Mouse (Mus musculus): ENCODE data around the gene Slc25a11.

The Slc25a11 gene

DNA sequence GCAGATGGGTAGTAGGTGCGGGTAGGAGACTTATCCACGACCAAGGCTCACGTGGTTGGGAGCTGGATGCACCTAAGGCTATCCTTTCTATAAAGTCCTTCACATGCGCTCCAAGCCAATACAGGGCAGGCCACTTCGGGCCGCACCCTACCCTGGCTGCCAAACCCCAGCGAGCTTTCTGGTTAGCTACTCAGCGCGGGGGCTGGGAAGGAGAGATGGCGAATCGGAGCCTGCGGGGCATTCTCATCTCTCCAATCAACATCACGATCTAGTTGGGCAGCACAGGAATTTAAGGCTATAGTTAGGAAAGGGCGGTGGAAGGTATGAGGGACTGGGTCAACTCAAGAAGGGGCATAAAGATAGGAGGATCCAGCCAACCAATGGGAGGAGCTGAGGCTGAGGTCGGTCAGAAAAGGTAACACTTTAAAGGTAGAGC lies 21.1 kb upstream of the Slc25a11 start:
- no peak for DNase-seq (ENCODE audit: extremely low spot score, low spot score)

DNA sequence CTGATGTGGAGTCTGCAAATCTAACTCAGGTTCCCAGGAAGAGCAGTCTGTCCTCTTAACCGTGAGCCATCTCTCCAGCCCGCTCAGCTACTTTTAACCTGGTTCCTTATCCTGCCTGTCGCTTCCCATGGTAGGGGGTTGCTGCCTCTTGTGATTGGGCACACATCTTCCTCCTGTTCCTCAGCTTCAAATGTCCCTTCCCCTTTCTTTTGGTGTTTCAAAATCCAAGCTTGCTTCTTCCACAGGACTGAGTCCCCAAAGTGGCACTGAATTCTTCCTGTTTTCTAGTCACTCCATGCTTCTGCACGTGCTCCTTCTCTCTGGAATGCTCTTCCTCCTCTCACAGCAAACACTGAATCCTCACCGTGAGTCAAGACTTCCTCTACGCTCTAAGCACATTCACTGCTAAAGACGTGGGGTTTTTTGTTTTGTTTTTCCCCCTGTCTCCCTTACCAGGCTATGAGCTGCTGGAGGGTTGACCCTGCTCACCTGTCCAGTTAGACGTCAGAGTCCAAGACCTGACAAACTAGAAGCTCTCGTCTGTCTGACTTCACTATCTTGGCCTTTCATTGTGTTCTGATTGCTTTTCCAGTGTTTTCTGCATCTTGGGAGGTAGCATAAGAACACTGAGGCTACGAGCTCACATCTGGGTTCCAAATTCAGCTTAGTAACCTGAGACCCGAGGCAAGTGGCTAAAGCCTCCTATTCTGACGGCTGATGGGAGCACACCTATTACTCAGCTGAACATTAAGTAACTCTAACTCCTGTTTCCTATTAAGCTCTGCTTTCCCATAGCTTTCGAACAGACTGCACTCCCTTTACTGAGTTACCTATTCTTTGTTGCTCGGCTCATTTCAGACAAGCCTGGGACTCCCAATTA lies 20.2 kb upstream of the Slc25a11 start:
- no peak for DNase-seq (ENCODE audit: extremely low spot score, low spot score)

DNA sequence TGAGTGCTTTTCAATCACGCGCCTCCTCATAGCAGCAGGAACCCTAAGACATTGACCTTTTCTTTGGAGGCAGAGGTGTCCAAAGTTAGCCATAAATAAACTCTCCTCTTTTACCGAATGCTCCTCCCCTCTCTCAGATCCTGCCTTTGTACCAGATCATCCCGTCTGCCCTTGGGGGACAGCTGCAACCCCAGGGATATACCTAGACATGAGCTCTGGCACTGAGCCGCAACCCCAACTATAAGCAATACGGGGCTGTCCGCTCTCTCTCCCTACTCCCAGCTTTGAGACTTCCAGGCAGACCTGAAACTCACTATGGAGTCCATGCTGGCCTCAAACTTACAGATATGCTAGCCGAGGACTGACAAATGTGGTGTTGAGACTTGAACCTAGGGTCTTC lies 19.4 kb upstream of the Slc25a11 start:
- no peak for DNase-seq (ENCODE audit: extremely low spot score, low spot score)

DNA sequence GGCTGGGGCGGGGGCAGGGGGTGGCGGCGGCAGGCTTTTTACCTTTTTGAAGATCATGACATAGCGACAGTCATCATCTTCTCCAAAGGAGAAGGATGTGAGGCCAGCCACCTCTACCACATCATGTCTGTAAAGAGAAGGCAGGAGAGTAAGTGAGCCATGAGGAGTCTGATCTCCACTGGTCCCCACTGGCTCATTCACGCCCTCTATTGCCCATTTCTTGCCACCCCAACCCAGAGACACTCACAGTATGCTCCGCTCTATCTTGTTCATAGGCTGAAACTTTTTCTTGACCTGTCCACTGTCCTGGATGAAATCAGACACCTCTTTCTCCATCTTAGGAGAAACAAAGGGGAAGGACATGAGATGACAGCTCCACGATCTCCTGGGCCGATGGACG lies 17.5 kb upstream of the Slc25a11 start:
- DNase-seq (ENCODE audit: extremely low spot score, low spot score) = no peak

DNA sequence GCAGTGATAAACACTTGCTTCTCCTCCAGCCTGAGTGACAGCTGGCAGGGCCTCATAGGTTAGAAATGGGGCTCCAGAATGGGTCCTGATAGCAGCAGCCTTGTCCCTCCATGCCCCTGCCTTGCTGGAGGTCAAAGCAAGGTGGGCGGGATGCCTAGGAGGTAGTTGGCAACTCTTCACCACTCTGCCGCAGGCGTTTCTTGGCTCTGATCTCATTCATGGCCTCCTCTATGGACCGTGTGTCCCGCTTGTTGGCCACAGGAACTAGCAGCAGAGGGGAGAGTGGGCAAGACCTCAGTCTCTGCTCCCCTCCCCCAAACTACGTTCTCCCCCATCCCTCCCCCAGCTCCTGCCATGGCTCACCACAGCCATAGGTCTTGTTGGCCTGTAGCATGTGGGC lies 16.7 kb upstream of the Slc25a11 start:
- no peak for DNase-seq (ENCODE audit: extremely low spot score, low spot score)

DNA sequence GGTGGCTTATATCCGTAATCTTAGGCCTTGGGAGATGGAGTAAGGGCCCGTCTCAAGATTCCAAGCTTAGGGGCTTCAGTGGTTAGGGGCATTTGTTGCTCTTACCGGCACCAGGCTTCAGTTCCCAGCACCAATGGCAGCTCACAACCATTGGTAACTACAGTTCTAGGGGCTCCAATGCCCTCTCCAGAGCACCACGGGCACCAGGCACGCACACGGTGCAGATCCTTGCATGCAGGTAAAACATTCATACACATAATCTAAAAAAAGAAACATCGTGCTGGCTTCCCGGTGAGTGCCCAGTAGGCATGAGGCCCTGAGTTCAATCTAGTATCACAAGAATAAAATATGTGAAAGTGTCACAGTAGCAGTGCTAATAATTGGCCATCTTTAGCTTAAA lies 15.8 kb upstream of the Slc25a11 start:
- DNase-seq (ENCODE audit: extremely low spot score, low spot score) = no peak

DNA sequence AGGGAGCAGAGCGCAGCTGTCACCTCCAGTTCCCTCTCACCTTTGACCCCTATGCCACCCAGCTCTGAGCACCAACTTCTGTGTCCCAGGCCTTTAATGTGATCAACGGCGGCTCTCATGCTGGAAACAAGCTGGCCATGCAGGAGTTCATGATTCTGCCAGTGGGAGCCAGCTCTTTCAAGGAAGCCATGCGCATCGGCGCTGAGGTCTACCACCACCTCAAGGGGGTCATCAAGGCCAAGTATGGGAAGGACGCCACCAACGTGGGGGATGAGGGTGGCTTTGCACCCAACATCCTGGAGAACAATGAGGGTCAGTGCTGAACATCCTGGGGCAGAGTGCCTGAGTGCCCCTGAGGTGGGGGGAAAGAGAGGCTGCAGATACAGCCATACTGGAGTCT lies 13.3 kb upstream of the Slc25a11 start:
- no peak for DNase-seq (ENCODE audit: extremely low spot score, low spot score)

DNA sequence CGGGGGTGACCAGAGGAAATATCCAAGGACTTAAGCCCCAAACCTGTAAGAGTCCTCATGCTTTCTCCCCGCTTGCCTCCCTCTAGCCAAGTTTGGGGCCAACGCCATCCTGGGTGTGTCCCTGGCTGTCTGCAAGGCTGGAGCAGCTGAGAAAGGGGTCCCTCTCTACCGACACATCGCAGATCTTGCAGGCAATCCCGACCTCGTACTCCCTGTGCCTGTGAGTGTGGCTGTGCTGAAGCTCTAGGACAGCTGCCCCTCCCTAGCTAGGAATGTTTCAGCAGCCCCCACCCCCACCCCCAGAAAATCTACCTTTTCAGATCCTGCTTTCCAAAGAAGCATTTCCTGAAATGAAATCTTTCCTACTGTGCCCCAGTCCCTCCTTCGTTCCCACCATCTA lies 11.7 kb upstream of the Slc25a11 start:
- DNase-seq (ENCODE audit: extremely low spot score, low spot score) = no peak

DNA sequence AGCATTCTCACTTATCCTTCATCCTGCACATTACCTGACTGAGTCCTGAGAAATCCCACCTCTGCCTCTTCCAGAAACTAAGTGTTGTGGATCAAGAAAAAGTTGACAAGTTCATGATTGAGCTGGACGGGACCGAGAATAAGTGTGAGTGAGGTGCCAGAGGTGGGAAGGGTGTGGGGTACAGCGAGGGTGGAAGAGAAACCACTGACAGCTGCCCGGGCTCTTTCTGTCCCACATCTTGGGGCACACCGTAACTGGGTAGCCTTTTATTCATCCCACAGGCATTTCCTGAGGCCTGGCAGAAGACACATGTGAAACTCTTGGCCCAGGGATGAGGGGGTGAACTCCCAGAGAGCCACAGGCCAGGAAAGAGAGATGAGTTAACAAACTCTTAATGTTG lies 11.2 kb upstream of the Slc25a11 start:
- DNase-seq (ENCODE audit: extremely low spot score, low spot score) = no peak

DNA sequence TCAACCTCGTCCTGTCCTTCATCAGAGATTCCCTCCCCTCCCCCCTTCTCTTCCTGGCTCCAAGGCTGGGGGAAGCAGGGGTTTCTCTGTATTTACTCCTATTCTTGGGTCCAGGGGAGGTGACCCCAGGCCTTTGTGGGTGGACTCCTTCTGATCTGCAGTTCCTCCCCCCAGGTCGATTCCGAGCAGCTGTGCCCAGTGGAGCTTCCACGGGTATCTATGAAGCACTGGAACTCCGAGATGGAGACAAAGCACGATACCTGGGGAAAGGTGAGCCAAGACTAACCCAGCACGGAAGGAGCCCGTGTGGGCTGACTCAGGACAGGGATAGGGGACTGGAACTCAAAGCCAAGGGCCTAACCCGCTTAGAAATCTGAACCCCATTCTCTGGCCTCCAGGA lies 10.7 kb upstream of the Slc25a11 start:
- no peak for DNase-seq (ENCODE audit: extremely low spot score, low spot score)

DNA sequence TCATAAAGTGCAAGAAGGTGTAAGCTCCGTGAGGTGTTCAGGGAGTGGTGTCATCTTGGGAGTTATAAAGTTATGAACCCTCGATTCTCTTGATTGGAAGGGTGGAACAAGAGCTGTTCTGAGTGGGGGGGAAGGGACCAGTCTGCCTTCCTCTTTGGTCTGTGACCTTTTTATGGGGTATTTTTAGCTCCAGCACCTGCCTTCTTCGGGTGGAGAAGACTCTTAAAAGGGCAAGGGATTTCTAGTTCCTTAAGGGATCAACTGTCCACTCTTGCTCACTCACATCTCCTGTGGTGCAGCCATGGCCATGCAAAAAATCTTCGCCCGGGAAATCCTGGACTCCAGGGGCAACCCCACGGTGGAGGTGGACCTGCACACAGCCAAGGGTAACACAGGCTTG lies 10.3 kb upstream of the Slc25a11 start:
- DNase-seq (ENCODE audit: extremely low spot score, low spot score) = no peak

DNA sequence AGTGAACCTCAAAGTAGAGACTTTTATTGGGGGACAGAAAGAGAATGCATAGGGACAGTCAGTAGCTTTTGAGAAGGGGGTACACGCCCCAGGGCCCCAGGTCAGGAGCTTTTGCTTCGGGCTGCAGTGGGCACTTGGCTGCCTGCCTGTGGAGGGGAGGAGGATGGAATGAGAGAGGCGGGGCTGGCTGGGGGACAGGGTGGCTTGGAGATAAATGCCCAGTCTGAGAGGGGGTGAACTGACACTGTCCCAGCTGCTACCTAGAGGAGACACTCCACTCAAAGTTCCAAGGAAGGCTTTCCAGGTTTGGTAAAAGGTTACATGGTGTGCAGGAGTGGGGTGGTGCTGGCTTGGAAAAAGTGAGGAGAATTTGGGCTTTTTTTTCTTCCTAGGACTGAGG lies 9.7 kb upstream of the Slc25a11 start, which contains the start of gene Eno3:
Gene Eno3 (plus strand): TSS at position 239 of the 400 bp plus-strand sequence.
- no peak for DNase-seq (ENCODE audit: extremely low spot score, low spot score)

DNA sequence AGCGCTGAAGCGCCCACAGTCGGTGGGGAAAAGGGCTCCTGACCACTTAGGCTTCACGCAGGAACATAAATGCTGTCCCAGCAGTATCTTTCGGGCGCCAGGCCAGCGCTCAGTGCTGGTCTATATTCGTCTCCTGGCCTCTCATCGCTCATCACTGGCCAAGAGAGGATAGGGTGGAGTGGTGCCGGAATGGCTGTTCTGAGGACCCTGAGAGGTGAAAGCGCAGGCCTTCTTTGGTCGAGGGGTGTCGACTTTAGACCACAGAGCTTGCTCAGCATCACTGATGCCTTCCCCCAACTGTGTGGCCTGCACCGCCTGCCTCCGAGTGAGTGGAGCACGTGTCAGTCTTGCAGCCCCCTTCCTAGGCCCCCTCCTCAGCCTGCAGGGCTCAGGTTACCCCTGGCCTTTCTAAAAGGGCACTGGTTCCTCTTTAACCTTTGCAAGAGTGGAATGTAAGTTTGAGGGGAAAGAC lies 9.2 kb upstream of the Slc25a11 start:
- peak; percentile 74 for DNase-seq (ENCODE audit: extremely low spot score, low spot score)

DNA sequence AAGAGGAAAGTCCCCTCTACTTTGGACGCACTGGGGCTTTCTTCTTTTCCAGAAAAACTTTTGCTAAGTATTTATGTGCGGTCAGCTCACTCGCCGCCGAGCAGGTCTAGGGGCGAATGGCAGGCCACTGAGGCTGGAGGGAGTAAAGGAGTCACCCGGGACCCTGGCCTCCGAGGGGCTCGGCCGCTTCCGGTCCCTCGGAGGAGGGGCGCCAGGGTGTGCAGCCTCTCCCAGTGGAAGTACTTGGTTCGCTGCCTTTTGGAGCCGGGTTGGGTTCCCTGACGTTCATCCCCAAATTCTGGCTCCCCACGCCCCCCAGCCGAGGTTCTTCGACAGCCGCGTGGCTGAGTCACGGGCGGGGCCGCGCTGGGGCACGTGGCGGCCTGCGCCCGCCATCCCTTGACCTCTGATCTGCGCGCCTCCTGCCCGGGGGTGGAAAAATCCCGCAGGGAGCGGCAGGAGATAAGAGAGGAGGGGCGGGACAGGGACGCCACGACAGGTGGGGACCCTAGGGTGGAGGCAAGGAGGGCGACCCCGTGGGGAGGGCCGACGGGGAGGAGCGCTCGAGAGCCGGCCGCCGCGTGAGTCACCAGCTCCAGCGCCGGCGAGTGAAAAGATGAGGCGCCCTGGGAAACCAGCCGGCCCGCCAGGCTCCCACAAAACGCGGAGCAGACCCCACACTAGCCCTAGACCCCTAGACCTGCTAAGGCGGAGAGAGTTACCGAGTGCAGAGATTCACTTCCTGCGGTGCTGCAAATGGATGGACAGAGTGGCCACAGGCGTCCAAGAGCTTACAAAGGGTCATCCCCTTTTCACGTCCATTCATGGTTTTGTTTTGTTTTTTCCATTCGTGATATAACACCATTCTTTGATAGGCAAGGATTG lies 8.5 kb upstream of the Slc25a11 start:
- peak; percentile 80 for DNase-seq (ENCODE audit: extremely low spot score, low spot score)

DNA sequence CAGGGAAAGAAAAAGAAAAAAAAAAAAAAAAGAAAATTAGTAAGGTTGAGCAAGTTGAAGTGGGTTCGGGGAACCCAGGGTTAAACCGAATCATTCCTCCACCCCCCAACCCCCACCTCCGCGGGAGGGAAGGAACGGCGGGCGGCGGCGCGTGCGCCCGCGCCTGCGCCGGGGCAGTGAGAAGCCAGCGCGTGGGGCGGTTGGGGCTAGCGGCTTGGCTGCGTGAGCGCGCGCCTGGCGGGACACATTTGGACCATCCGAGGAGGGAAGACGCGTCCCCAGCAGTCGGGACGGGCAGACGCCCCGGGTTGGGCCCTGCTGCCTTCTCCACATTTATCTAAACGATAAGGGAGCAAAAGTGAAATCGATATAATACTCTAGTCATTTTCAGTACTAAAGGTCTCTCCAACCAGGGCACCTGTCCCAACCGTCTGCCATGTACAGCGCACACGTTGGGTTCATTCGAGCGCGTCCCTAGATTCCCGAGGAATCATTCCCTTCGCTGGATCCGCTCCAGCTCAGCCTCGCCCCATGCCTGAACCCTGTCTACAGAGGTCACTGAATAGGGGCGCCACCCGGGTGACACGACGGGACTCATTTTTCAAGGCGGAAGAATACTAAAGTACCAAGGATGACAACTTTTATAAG lies 7.8 kb upstream of the Slc25a11 start:
- DNase-seq (ENCODE audit: extremely low spot score, low spot score) = peak; percentile 84

DNA sequence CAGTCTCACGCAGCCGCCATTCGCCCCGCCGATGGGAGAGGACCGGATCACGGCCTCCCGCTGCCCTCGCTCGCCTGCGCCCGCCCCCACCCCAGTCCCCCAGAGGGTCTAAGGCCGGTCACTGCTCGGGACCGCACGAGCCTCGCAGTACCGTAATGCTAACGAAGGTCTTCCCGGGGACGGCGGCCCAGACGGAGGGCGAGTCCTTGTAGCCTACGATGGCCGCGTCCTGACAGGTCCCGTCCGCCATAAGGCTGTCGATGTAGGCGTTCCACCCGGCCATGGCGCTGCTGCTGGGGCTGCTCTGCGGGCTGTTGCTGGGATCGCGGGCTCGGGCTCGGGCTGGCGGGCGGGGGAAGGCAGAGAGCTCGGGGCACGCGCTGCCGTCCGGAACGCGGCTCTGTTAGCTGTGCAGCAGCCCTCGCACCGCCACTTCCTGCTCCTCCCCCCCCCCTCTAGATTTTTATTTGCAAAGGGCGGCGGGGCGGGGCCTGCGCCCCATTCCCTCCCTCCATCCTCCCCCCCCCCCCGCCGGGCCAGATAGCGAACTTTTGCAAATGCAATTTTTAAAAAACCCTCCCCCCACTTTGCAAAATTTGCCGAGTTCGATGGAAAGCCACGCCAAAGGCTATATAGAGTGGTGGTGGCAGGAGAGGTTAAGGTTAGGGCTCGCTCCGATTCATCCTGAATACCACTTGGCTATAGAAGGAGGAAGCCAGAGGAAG lies 7.1 kb upstream of the Slc25a11 start, which contains the start of gene Pfn1:
Gene Pfn1 (minus strand): TSS at position 447 of the 725 bp plus-strand sequence.
- DNase-seq (ENCODE audit: extremely low spot score, low spot score) = peak; percentile 80

DNA sequence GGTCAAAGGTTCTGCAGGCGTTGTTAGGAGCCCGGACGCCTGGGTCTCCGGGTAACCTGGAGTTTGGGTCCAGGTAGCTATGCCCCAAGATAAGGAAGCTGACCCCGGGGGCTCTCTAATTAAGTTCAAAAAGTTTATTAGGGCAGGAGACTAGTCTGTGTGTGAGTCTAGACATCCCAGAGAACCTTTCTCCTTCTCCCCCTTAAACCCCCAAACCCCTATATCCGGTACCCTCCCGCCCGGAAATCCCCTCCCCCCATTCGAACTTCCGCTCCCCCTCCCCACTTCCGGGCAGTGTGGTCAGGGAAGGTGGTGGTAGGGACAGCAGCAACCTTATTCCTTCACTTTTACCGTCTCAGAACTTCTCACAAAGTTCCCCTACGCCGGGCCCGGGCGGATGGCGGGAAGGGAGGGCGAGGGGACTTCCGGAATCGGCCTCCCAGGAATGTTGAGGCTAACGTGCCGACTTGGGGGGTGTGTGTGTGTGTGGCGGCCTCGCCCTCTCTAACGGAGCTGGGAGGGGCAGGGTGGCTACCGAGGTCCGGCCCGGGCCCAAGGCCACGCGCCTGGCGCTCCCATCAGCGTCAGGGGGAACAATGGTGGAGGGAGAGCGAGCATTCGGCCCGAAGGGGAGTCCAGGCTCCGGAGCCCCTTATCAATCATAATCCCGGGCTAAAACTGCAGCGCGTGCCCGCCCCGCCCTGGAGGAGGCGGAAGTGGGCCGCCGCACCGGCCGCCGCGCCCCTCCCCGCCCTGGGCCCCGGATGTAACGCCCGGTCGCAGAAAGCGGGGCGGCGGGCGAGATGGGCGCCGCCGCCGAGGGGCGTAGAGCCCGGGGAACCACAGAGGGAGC lies 6.3 kb upstream of the Slc25a11 start:
- DNase-seq (ENCODE audit: extremely low spot score, low spot score) = peak; percentile 84

DNA sequence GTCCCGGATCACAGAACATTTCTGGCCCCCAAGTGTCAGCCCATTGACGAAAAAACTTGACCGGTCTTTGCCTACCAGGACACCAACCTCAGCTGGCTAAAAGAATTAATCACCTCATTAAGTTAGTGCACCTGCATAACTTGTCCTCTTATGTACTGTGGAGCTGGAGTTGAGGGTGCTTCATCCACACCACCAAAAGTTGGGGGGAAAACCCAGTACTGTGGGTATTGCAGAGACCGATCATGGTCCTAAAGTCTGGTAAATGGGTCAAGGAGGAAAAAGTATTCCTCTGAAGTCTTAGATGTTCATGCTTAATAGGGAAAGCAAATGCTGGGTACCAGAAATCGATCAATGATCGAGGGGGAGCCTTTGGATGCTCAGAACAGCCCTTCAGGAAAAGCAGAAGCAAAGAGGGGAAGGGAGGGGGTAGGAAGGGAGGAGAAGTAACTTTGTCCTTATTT lies 5.6 kb upstream of the Slc25a11 start:
- no peak for DNase-seq (ENCODE audit: extremely low spot score, low spot score)

DNA sequence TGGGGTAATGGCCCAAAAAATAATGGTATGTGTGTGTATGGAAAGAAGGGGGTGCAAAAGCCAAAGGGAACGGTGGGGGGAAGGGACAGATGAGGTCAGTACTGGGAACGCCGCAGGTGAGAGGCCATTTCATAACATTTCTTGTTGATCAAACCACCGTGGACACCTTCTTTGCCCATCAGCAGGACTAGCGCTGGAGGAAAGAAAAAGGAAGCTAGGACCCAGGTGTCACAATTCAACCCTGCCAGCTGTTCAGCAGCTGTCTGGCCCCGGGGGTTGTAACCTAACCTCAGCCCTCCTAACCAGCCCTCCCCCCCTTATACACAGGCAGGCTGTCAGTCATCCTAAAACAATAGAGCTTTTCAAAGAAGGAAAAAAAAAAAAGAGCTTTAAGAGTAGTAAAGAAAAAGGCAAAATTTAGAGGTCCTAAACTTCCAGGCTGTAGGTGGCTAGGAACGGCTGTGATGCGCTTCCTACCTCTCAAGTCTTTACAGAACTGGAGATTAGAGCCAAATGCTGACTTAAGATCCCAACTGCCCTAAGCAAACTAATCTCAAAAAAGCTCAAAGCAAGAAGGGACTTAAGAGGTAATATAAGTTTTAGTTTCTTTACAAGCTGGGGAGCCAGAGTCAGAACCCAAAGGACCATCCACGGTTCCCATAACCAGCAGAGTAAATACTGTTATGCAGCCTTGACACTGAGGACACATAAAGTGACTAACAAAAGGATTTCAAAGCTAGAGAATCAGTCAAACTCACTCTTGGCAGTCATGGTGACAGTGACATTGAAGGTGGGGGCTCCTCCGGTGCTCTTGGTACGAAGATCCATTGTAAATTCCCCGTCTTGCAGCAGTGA lies 5.0 kb upstream of the Slc25a11 start:
- DNase-seq (ENCODE audit: extremely low spot score, low spot score) = no peak
